Mouse (Mus musculus): ENCODE data around the gene R3hcc1l.

Gene R3hcc1l

DNA sequence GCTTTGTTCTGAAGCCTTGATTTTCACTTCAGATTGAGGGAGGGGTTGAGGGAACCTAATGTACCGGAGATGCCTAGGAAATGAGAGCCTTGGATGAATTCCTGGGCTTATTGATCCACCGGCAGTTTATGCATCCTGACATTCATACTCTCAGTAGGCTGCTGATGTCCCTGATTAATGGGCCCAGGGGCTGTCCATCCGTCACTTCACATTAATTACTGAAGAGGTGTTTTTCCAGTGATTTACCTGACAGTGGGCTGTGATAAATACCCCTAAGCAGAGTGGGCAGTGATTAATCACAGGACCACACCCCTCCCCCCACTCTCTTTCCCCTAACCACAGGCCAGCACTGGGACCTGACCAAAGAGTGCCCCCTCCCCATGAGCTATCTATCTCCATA lies 22.1 kb downstream of the R3hcc1l start:
- DNase-seq (ENCODE audit: low read depth, low spot score): no peak

DNA sequence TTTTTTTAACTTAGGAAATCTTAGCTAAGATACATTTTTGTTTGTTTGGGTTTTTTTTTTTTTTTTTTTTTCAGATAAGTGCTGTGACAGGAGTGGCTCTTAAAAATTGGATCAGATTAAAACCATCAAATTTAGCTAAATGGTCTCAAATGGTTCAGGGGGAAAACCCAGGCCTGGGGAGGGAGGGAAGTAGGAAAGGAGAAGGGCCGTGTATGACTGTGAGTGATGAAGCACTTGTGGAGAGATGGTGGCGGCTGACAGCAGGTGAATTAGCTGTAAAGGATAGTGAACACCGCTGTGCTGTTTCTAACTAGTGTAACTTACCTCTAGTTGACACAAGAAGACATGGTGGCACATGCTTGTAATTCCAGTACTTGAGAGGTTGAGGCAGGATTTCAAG lies 40.1 kb downstream of the R3hcc1l start:
- DNase-seq (ENCODE audit: low read depth, low spot score): no peak

DNA sequence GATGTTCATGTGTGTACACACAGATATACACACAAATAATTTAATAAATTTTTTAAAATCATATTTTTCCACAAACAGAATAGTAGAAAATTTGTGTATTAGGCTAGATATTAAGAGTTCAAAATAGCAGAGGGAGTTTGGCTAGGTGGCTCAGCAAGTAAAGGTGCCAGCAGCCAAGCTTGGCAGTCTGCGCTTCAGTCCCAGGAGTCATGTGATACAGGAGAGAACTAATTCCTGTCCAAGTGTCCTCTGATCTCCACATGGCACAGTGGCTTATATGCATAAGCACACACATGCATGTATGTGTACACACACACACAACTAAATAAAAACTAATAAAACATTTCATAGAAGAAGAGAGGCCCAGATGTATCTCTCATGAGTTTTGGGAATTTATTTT lies 43.4 kb downstream of the R3hcc1l start:
- no peak for DNase-seq (ENCODE audit: low read depth, low spot score)

DNA sequence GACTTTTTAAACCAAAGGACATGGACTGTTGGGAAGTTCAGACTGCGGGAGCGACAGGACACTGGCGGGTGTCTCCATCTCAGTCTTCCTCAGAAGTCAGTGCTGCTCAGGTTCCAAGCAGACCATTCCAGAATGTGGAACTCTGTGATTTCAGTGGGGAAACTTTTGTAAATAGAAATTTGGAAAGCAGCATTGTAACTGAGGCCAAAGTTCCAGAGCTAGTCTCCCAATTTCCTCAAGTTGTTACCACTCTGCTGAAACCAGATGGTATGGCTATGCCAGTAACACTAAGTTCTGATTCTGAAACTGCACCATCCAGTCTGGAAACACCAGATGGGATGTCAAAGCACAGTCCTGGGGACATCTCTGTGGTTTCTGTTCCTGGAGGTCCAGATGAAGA lies 44.4 kb downstream of the R3hcc1l start:
- no peak for DNase-seq (ENCODE audit: low read depth, low spot score)

DNA sequence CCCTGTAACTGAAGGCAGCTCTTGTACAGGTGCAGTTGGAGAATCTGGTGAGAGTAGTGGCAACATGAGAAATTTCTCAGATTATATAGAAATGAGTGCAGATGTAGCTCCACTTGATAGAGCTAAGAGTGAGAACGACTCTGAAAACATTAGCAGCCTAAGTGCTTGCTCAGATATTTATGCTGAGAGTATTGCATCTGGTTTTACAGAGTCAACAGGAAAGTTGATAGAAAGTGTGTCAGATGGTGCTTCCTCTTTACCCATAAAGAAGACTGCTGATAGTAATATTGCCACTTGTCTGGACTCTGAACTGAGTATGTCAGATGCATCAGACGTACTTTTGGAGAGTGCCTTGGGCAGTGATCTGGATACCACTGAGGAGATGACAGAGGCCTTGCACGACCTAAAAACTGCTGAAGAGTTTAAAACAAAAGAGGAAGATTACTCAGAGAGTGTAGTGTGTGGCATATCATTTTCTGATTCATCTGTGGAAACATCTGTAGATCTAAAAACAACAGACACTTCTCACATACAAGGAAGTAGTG lies 45.2 kb downstream of the R3hcc1l start:
- no peak for DNase-seq (ENCODE audit: low read depth, low spot score)

DNA sequence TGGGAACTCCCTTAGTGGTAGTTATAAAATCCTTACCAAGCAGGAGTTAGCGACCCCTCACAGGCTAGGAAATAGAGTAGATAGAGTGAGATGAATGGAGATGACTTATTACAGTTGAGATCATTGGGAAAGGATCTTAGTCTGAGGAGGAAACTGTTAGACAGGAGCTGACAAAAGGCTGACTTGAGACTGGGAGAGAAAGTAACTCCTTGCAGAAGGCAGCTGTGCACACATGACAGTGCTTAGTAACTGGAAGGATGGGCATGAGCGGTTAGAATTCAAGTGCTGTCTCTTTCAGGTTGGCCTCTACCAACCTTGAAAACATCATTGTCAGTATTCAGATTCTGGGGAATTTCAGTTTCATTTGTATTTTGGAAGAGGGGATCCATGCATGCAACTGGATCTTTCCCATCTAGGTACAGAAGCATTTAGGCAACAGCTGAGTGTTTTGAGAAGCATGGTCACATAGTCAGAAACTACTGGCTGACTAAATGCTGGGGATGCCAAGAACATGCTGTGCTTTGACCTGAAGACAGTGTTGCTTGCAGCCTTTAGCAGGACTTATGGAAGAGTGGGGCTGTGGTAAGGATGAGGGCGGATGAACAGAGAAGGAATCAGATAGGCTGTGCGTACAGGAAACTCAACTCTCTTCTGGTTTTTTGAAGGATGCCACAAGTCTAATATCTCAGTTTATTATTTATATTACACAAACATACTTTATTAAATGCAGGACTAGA lies 47.9 kb downstream of the R3hcc1l start:
- no peak for DNase-seq (ENCODE audit: low read depth, low spot score)

DNA sequence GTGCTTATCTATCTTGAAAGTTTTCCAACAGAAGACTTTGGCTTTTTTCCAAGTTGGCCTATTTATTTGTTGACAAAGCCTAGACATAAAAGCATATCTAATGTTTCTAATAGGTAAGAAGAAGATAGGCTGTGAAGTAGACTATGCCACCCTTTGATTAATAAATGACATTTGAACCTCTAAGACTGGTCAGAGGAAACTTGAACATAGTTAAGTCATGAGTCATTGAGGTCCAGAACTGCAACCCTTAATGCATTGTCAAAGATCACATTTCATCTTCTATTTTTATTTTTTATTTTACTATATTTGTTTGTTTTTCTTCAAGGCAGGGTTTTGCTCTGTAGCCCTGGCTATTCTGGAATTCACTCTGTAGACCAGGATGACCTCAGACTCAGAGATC lies 48.5 kb downstream of the R3hcc1l start:
- DNase-seq (ENCODE audit: low read depth, low spot score): no peak

- DNase-seq (ENCODE audit: low read depth, low spot score): no peak
These were observed 50.5 kb downstream of the R3hcc1l start for GRCm38 (mm10) chr19:42569076-42569475.

GRCm38 (mm10) chr19:42571291-42571690 lies 52.7 kb downstream of the R3hcc1l start:
- DNase-seq (ENCODE audit: low read depth, low spot score): no peak

GRCm38 (mm10) chr19:42575317-42575716 lies 56.8 kb downstream of the R3hcc1l start:
- DNase-seq (ENCODE audit: low read depth, low spot score): no peak

DNA sequence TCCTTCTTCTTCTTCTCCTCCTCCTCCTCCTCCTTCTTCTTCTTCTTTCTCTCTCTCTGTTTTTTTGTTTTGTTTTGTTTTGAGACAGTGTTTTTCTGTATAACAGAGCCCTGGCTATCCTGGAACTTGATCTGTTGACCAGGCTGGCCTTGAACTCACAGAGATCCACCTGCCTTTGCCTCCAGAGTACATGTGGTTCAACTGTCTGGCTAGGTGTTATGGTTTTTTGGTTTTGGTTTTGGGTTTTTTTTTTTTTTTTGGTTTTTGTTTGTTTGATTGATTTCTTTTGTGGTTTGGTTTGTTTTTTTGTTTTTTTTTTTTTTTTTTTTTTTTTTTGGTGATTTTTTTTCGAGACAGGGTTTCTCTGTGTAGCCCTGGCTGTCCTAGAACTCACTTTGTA lies 58.3 kb downstream of the R3hcc1l start:
- DNase-seq (ENCODE audit: low read depth, low spot score): no peak

DNA sequence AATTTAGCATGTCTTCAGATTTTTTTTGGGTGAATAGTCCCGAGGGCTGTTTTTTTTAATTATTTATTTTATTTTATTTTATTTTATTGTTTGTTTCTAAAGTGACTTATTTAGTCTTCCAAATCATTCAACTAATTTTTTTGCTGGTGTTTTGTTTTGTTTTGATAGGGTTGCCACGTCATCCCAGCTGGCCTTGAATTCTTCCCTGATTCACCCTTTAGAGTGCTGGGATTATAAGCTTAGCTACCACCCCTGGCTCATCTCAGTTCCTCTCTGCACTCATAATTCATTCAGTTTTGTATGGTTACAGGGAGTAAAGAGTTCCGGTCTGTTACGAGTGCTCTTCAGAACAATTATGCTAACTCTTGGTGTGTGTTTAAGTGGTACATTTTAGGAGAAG lies 60.1 kb downstream of the R3hcc1l start:
- no peak for DNase-seq (ENCODE audit: low read depth, low spot score)

DNA sequence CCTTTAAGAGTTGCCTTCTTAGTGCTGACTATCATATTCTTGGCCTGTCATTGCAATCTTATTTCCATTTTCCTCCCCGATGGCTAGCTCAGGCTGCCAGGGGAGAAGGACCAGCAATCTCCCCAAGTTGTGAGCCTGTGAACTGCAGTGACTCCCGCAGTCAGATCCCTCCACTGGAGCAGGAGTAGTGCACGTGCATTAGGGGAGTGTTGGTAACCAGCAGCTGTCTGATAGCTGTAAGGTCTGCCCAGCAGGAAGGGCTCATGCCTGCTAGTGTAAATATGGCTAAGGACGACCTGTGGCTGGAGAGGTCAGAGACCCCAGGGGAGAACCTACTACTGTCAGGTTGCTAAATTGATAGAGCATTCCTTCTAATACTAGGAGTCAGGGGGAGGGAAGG lies 62.1 kb downstream of the R3hcc1l start:
- no peak for DNase-seq (ENCODE audit: low read depth, low spot score)

- no peak for DNase-seq (ENCODE audit: low read depth, low spot score)
These were observed 64.3 kb downstream of the R3hcc1l start for GRCm38 (mm10) chr19:42582811-42583370.

GRCm38 (mm10) chr19:42583677-42584076 lies 65.1 kb downstream of the R3hcc1l start:
- no peak for DNase-seq (ENCODE audit: low read depth, low spot score)

DNA sequence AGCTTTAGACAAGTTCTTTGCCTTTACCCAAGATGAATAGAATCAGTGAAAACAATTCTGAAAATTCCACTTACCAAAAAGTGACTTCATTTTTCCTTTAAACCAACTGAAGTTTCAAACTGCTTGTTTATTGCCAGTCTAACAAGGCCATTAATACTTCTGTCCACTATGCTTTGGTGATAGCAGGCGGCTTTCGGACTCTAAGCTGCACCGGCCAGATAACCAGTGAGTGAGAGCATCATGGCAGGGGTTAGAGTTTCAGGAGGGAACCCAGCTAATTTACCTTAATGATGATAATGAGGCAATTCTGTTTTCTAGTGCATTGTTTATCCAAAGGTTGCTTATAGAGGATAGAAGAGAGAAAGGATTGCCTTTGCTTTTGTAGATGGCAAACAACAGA lies 65.6 kb downstream of the R3hcc1l start:
- DNase-seq (ENCODE audit: low read depth, low spot score): no peak

GRCm38 (mm10) chr19:42587704-42588103 lies 69.1 kb downstream of the R3hcc1l start:
- DNase-seq (ENCODE audit: low read depth, low spot score): no peak

DNA sequence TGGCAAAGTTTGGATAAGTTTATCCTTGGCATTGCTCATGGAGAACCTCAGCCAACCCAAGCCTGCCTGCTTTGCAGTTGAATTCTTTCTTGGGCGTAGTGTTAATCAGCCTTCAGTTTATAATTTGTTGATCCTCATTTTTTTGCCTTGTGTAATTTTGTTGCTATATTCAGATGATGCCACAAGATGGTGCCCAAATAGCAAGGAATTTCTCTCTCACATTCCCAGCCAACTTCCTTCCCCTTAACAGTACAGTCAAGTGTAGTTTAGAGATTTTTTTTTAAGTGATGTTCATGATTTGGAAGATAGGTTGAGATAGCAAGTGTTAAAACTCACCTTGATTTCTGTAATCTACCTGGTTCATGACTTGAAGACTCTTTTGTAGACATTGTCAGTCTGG lies 70.7 kb downstream of the R3hcc1l start:
- DNase-seq (ENCODE audit: low read depth, low spot score): peak; percentile 34

DNA sequence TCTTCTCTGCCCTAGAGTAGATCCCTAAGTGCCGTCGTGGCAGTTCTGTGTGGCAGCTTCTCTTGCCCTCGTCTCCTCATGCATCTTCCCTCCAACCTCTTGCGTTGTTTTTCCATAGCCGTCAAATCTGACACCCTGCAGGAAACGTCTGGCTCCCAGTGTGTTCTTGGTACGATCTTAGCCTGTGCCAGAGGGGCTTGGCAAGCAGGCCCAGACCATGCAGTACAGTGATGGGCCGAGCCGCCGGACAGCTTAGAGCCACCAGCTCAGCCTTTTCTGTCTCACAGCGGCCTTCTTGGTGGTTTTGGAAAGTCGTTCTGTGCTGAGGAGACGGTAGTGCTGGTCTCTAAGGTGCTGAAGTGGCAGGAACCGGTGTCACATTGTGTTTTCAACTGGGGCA lies 73.0 kb downstream of the R3hcc1l start:
- no peak for DNase-seq (ENCODE audit: low read depth, low spot score)

DNA sequence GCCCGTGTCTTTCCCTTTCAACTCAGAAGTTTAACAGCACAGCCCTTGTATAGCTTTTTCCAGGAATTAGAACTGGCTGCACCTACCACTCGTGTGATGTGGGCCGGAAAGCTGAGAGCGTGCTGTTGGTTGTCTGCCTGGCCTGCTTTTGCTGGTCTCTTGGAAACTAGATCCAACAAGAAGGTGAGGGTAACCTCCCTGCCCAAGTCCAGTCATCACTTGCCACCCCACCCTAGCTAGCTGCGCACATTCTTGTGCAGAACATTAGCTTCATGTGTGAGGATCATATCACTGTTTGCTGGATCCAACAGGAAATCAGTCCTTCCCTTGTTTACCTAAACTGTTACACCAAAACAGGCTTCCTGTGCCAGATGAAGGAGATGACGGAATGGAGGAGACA lies 74.9 kb downstream of the R3hcc1l start:
- DNase-seq (ENCODE audit: low read depth, low spot score): no peak

- DNase-seq (ENCODE audit: low read depth, low spot score): no peak
These were observed 76.5 kb downstream of the R3hcc1l start for GRCm38 (mm10) chr19:42595066-42595465.

GRCm38 (mm10) chr19:42597286-42597685 lies 78.7 kb downstream of the R3hcc1l start:
- DNase-seq (ENCODE audit: low read depth, low spot score): no peak

DNA sequence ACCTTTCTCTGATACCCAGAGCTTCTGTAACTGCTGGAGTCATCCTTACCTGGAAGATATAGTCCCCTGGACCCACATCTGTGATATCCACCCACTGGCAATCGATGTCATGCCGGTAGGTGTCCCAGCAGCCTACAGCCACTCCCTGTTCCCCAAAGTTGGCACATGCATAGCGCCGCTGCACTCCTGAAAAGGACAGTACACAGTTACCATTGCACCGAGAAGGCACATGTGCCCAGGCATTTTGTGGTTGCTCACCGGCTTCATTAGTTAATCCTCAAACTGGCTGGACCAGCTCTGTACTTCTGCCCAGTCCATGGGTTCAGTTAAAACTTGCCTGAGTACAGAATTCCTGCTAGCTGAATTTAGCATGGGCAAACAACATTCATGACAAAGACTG lies 79.3 kb downstream of the R3hcc1l start:
- no peak for DNase-seq (ENCODE audit: low read depth, low spot score)
